15 mouse cellular contexts compared by ENCODE assay signal in the genomic region with DNA sequence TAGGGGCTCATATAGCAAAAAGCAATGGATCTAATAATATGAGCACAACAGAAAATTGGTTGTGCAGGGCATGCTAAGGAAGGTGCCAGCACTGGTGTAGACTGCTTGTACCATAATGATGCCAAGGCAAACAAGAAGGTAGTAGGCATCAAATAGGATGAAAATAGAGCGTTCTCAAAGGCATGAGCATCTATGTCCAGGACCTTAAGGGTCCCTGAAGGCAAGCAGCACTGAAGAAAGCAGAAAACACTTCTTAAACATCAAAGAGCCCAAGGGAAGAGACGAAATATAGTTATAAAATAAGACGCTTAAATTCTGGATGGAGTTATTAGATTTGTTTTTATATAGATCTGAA.
"Had no signal": no experiment of that assay in that cellular context is flagged by ENCODE, and none has a peak within 500 bp of the region (broad histone marks: within the 10 kb centered on the region; RNA-seq: fewer than 3 reads in every experiment).

No protein-coding gene starts in this region.

- H3K27ac ChIP-seq: neural tube, embryonic 15.5 days; stomach, embryonic 15.5 days; stomach, postnatal 0 days had no signal

- H3K27me3 ChIP-seq: neural tube, embryonic 15.5 days; stomach, embryonic 15.5 days had no signal

- H3K9ac ChIP-seq: neural tube, embryonic 15.5 days; stomach, embryonic 15.5 days had no signal

- H3K4me1 ChIP-seq: neural tube, embryonic 15.5 days; stomach, embryonic 15.5 days had no signal

- DNase-seq: retina, postnatal 1 day; right cerebral cortex, adult 18-20 months; right cerebral cortex, postnatal 14 days; right cerebral cortex, postnatal 25 days; right cerebral cortex, postnatal 4 days; spleen, adult 18-20 months; thymus, adult 18-20 months; thymus, adult 2 months; thymus, postnatal 14 days; thymus, postnatal 25 days; thymus, postnatal 36 days; thymus, postnatal 4 days had no signal

- H3K4me2 ChIP-seq: neural tube, embryonic 15.5 days; stomach, embryonic 15.5 days had no signal

- H3K4me3 ChIP-seq: neural tube, embryonic 15.5 days; stomach, embryonic 15.5 days had no signal

- H3K36me3 ChIP-seq: neural tube, embryonic 15.5 days; stomach, embryonic 15.5 days had no signal

- H3K9me3 ChIP-seq: neural tube, embryonic 15.5 days; stomach, embryonic 15.5 days had no signal
